31 mouse cellular contexts compared by ENCODE assay signal in genomic region chr8:94880742-94881141, GRCm38 (mm10).
"Had no signal": no experiment of that assay in that cellular context is flagged by ENCODE, and none has a peak within 500 bp of the region (broad histone marks: within the 10 kb centered on the region; RNA-seq: fewer than 3 reads in every experiment).

No protein-coding gene starts in this region.

- H3K27me3 ChIP-seq: limb, embryonic 12.5 days; limb, embryonic 13.5 days; limb, embryonic 15.5 days; lung, embryonic 15.5 days; neural tube, embryonic 12.5 days had no signal

- H3K27ac ChIP-seq: limb, embryonic 12.5 days; limb, embryonic 13.5 days; limb, embryonic 15.5 days; liver, embryonic 12.5 days; liver, embryonic 13.5 days; liver, embryonic 14.5 days; liver, embryonic 15.5 days; lung, embryonic 15.5 days; macrophage; midbrain, embryonic 10.5 days; midbrain, embryonic 12.5 days; midbrain, embryonic 13.5 days; midbrain, embryonic 15.5 days; neural tube, embryonic 12.5 days had no signal

- H3K36me3 ChIP-seq: limb, embryonic 12.5 days; limb, embryonic 13.5 days; limb, embryonic 15.5 days; liver, embryonic 12.5 days; liver, embryonic 13.5 days; liver, embryonic 15.5 days; lung, embryonic 15.5 days; midbrain, embryonic 10.5 days; midbrain, embryonic 12.5 days; midbrain, embryonic 13.5 days; midbrain, embryonic 15.5 days; neural tube, embryonic 12.5 days had no signal

- H3K9me3 ChIP-seq: limb, embryonic 12.5 days; limb, embryonic 13.5 days; limb, embryonic 15.5 days; liver, embryonic 12.5 days; liver, embryonic 13.5 days; liver, embryonic 15.5 days; lung, embryonic 15.5 days; megakaryocyte, embryonic 14.5 days; midbrain, embryonic 10.5 days; midbrain, embryonic 12.5 days; midbrain, embryonic 13.5 days; midbrain, embryonic 15.5 days; neural tube, embryonic 12.5 days had no signal

- H3K4me3 ChIP-seq: limb, embryonic 12.5 days; limb, embryonic 13.5 days; limb, embryonic 15.5 days; liver, embryonic 12.5 days; liver, embryonic 13.5 days; liver, embryonic 15.5 days; lung, embryonic 15.5 days; megakaryocyte, embryonic 14.5 days; midbrain, embryonic 10.5 days; midbrain, embryonic 12.5 days; midbrain, embryonic 13.5 days; midbrain, embryonic 15.5 days; myocyte; neural tube, embryonic 12.5 days had no signal

- DNase-seq: left cerebral cortex, postnatal 4 days; liver; liver, embryonic 13.5 days; liver, postnatal 0 days; lung, adult 18-20 months; lung, adult 2 months; lung, embryonic 14.5 days; lung, postnatal 10 days; lung, postnatal 14 days; lung, postnatal 36 days; lung, postnatal 4 days; midbrain, embryonic 14.5 days had no signal

- ATAC-seq: liver, embryonic 12.5 days; liver, postnatal 0 days; lung, postnatal 0 days; midbrain, embryonic 13.5 days; midbrain, embryonic 15.5 days; midbrain, embryonic 16.5 days had no signal

- H3K9ac ChIP-seq: limb, embryonic 12.5 days; limb, embryonic 13.5 days; limb, embryonic 15.5 days; liver, embryonic 12.5 days; liver, embryonic 13.5 days; liver, embryonic 14.5 days; liver, embryonic 15.5 days; liver, postnatal 0 days; lung, embryonic 14.5 days; lung, embryonic 15.5 days; midbrain, embryonic 12.5 days; midbrain, embryonic 13.5 days; midbrain, embryonic 15.5 days; neural tube, embryonic 12.5 days had no signal

- H3K4me2 ChIP-seq: limb, embryonic 12.5 days; limb, embryonic 13.5 days; limb, embryonic 15.5 days; liver, embryonic 11.5 days; liver, embryonic 12.5 days; liver, embryonic 13.5 days; liver, embryonic 15.5 days; lung, embryonic 14.5 days; lung, embryonic 15.5 days; midbrain, embryonic 11.5 days; midbrain, embryonic 12.5 days; midbrain, embryonic 13.5 days; midbrain, embryonic 15.5 days; neural tube, embryonic 12.5 days had no signal

- H3K4me1 ChIP-seq: neural tube, embryonic 12.5 days had no signal
